Mouse (Mus musculus) intestine, embryonic 14.5 days (tissue): ENCODE measurements around the gene Ccdc13. TPM values are rescaled to one million over a fixed set of nuclear protein-coding genes. Genes with fewer than 3 reads are reported as not detected.

Source experiments
- ATAC-seq: fragments of 200-750 bp; cut with Nextera tagmentation; replicated peaks from 2 replicates; pipeline ENCODE4 v1.8.0; 2017; ENCODE audit warnings: low read depth, moderate number of reproducible peaks, moderate TSS enrichment, moderate library complexity; ENCODE audit not compliant: low FRiP score, low TSS enrichment
- DNase-seq: peaks from one replicate; pipeline ENCODE4 v3.0.0-alpha.2; 2018; ENCODE audit warnings: low spot score
- H3K27ac ChIP-seq: fragments of 300-500 bp; sonication (generic); 2 replicates; pipeline ENCODE4 v1.5.1; 2014; ENCODE audit warnings: low read depth, mild to moderate bottlenecking, control low read depth
- H3K27me3 ChIP-seq: fragments of 300-500 bp; sonication (generic); replicated peaks from 2 replicates; pipeline ENCODE4 v1.6.1; 2014; ENCODE audit warnings: low read length, control low read depth; ENCODE audit not compliant: control insufficient read depth, insufficient read depth
- H3K36me3 ChIP-seq: fragments of 300-500 bp; sonication (generic); 2 replicates; pipeline ENCODE4 v1.6.1; 2014; ENCODE audit warnings: low read length, control low read depth; ENCODE audit not compliant: control insufficient read depth, insufficient read depth
- H3K4me1 ChIP-seq: fragments of 300-500 bp; sonication (generic); replicated peaks from 2 replicates; pipeline ENCODE4 v1.6.1; 2014; ENCODE audit warnings: low read length, control low read depth, mixed read lengths; ENCODE audit not compliant: control insufficient read depth, insufficient read depth
- H3K4me2 ChIP-seq: fragments of 300-500 bp; sonication (generic); 2 replicates; pipeline ENCODE4 v1.6.1; 2014; ENCODE audit warnings: low read length
- H3K4me3 ChIP-seq: fragments of 300-500 bp; sonication (generic); 2 replicates; pipeline ENCODE4 v1.5.1; 2014; ENCODE audit warnings: low read depth, low read length, control low read depth, mixed read lengths
- H3K9ac ChIP-seq: fragments of 300-500 bp; sonication (generic); 2 replicates; pipeline ENCODE4 v1.6.1; 2014; ENCODE audit warnings: mild to moderate bottlenecking, low read length
- H3K9me3 ChIP-seq: fragments of 300-500 bp; sonication (generic); 2 replicates; pipeline ENCODE4 v1.6.1; 2016; ENCODE audit warnings: low read length, control low read depth; ENCODE audit not compliant: control insufficient read depth
- WGBS: fragments of 180-500 bp; shearing (Covaris S2); extraction: QIAGEN DNeasy Blood & Tissue Kit; methylation state at CpG from one replicate; pipeline ENCODE4 v1.1.7; 2014; 5-methylcytosine and 5-hydroxymethylcytosine counted together
- polyA plus RNA-seq: library from polyadenylated mRNA; unstranded; fragments of >200 nt; fragmentation: Nextera tagmentation; extraction: Ambion mirVana; gene quantifications from 2 replicates; pipeline ENCODE4 v1.2.1, GENCODE M21; 2014

The Ccdc13 gene
- polyA plus RNA-seq, 1 experiment from 2014 or later, result 1.9 TPM

GRCm38 (mm10) chr9:121778066-121778624, 61.1 kb downstream of the Ccdc13 start:
- peak; percentile 74 for DNase-seq
- peak; percentile 30; the same call in 1 of the 2 replicates for ATAC-seq
- no peak overlapping the region for H3K27ac ChIP-seq
- H3K9ac ChIP-seq, result 0 out of 2 replicates have a peak overlapping the region, but pooled peaks have one; percentile 13
- peak overlapping the region; percentile 65 for H3K4me2 ChIP-seq
- peaks cover 37% of the 10 kb centered on the region for H3K27me3 ChIP-seq
- 13% methylated on average over 54 of the region's 54 CpGs for WGBS
- peaks cover 9% of the 10 kb centered on the region; the same call in 1 of the 2 replicates for H3K4me1 ChIP-seq
- peak overlapping the region; percentile 23 for H3K4me3 ChIP-seq
- H3K9me3 ChIP-seq, result no peaks in the 10 kb centered on the region
- H3K36me3 ChIP-seq, result no peaks in the 10 kb centered on the region

GRCm38 (mm10) chr9:121777484-121778065, 61.7 kb downstream of the Ccdc13 start, which contains the start of gene Klhl40:
Gene Klhl40 (plus strand): TSS chr9:121777607.
- 18% methylated on average over 30 of the region's 30 CpGs for WGBS
- peaks cover 9% of the 10 kb centered on the region; the same call in 1 of the 2 replicates for H3K4me1 ChIP-seq
- H3K9ac ChIP-seq, result 0 out of 2 replicates have a peak within 1 kb of the TSS, but pooled peaks have one; percentile 13
- no peaks in the 10 kb centered on the region for H3K9me3 ChIP-seq
- H3K4me2 ChIP-seq, result peak within 1 kb of the TSS; percentile 65
- DNase-seq (no peak), ATAC-seq (peak; percentile 57; the same call in 1 of the 2 replicates)
- H3K27ac ChIP-seq, result no peak within 1 kb of the TSS
- H3K36me3 ChIP-seq, result no peaks in the 10 kb centered on the region
- peaks cover 37% of the 10 kb centered on the region for H3K27me3 ChIP-seq
- peak within 1 kb of the TSS; percentile 23 for H3K4me3 ChIP-seq

- H3K27me3 ChIP-seq, result peaks cover 37% of the 10 kb centered on the region
- ATAC-seq (no peak), DNase-seq (no peak)
- H3K4me2 ChIP-seq, result no peak overlapping the region
- no peak overlapping the region for H3K27ac ChIP-seq
- peaks cover 9% of the 10 kb centered on the region; the same call in 1 of the 2 replicates for H3K4me1 ChIP-seq
- no peaks in the 10 kb centered on the region for H3K9me3 ChIP-seq
- 80% methylated on average over 7 of the region's 7 CpGs for WGBS
- H3K9ac ChIP-seq, result no peak overlapping the region
- H3K4me3 ChIP-seq, result no peak overlapping the region
- no peaks in the 10 kb centered on the region for H3K36me3 ChIP-seq
These were observed 62.8 kb downstream of the Ccdc13 start for GRCm38 (mm10) chr9:121776511-121776910.

- Histone ChIP-seq H3K9me3 (no peaks in the 10 kb centered on the region), H3K4me1 (peaks cover 9% of the 10 kb centered on the region; the same call in 1 of the 2 replicates), H3K4me2 (no peak overlapping the region), H3K9ac (no peak overlapping the region), H3K27me3 (peaks cover 37% of the 10 kb centered on the region), H3K27ac (no peak overlapping the region), H3K4me3 (no peak overlapping the region), H3K36me3 (no peaks in the 10 kb centered on the region)
- ATAC-seq, result no peak
- DNase-seq, result no peak
- 82% methylated on average over 10 of the region's 10 CpGs for WGBS
These were observed 63.3 kb downstream of the Ccdc13 start for GRCm38 (mm10) chr9:121775951-121776350.

DNA sequence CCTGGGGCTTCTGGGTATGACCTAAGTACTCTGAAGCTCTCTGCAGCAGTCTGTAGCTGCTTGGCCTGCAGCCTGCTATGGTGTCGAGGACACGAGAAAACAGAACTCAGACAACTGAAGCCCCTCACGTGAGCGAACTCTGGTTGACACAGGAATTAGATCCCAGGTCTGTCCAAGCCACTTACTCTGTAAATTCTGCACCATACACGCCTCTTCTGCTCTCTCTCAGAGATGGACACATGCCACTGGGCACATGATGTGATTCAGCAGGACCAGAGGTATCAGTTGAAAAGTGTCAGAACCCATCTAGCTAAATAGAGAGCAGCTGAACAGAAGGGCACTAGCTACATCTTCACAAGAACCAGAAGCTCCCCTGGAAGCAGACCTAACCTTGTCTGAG, 66.8 kb downstream of the Ccdc13 start:
- Histone ChIP-seq H3K27ac (no peak overlapping the region), H3K9me3 (no peaks in the 10 kb centered on the region), H3K9ac (no peak overlapping the region), H3K4me3 (no peak overlapping the region), H3K36me3 (peaks cover 17% of the 10 kb centered on the region), H3K27me3 (peaks cover 19% of the 10 kb centered on the region), H3K4me2 (no peak overlapping the region), H3K4me1 (no peaks in the 10 kb centered on the region)
- 65% methylated on average over 5 of the region's 5 CpGs for WGBS
- ATAC-seq, result no peak
- DNase-seq, result no peak

DNA sequence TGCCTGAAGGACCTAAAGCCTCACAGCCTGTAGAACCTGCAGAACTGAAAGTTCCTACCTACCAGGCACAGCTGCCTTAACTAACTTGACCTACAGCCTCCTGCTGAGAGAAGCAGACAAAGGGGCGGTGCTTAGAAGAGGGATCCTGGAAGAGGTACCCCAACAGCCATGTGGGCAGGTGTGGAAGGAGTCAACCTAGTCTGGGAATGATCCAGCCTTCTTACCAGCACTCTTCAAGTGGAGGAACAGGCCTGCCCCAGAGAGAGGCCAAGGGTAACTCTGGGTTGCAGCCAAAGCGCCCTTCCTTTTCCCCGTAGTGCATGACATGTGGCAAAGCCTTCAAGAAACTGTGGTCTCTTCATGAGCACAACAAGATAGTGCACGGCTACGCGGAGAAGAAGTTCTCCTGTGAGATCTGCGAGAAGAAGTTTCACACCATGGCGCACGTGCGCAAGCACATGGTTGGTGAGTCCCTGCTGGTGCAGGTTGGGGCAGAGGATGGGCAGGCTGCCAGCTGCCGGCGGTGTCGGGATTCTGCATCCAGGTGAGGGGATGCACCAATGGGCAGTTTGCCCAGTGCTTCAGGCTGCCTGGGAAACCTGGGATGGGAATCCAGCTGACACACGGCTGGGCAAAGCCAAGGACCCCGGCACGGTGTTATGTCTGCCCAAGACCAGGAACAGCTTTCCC, 74.0 kb downstream of the Ccdc13 start:
- Histone ChIP-seq H3K9me3 (no peaks in the 10 kb centered on the region), H3K4me3 (no peak overlapping the region), H3K4me1 (peaks cover 18% of the 10 kb centered on the region), H3K36me3 (peaks cover 68% of the 10 kb centered on the region), H3K4me2 (no peak overlapping the region), H3K27ac (no peak overlapping the region), H3K27me3 (no peaks in the 10 kb centered on the region), H3K9ac (no peak overlapping the region)
- DNase-seq, result no peak
- ATAC-seq, result no peak
- 89% methylated on average over 16 of the region's 16 CpGs for WGBS

DNA sequence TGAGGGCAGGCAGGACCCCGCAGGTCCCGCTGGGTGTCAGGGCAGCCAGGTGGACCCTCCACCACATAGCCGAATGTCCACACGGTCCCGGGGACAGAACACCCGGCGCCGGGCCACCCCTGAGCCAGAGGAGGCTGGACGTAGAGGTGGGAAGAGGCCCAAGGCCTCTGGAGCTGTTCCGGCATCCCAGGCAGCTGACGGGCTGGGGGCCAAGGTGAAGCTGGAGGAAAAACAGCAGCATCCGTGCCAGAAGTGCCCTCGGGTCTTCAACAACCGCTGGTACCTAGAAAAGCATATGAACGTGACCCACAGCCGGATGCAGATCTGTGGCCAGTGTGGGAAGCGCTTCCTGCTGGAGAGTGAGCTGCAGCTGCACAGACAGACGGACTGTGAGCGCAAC, 75.5 kb downstream of the Ccdc13 start:
- ATAC-seq (no peak), DNase-seq (no peak)
- Histone ChIP-seq H3K27me3 (no peaks in the 10 kb centered on the region), H3K9me3 (no peaks in the 10 kb centered on the region), H3K4me3 (no peak overlapping the region), H3K4me1 (peaks cover 21% of the 10 kb centered on the region), H3K4me2 (no peak overlapping the region), H3K27ac (no peak overlapping the region), H3K9ac (no peak overlapping the region), H3K36me3 (peaks cover 64% of the 10 kb centered on the region)
- WGBS, result 91% methylated on average over 19 of the region's 19 CpGs

DNA sequence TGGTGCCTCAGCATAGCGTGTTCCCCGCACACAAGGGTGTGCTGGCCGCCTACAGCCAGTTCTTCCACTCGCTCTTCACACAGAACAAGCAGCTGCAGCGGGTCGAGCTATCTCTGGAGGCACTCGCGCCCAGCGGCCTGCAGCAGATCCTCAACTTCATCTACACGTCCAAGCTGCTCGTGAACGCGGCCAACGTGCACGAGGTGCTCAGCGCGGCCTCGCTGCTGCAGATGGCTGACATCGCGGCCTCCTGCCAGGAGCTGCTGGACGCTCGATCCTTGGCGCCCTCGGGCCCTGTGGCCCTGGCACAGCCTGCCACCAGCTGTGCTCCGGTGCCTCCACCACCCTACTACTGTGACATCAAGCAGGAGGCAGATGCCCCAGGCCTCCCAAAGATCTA, 76.5 kb downstream of the Ccdc13 start:
- no peak overlapping the region for H3K9ac ChIP-seq
- no peaks in the 10 kb centered on the region for H3K9me3 ChIP-seq
- no peak overlapping the region for H3K4me3 ChIP-seq
- H3K4me2 ChIP-seq, result no peak overlapping the region
- H3K36me3 ChIP-seq, result peaks cover 54% of the 10 kb centered on the region
- DNase-seq, result no peak
- 91% methylated on average over 25 of the region's 25 CpGs for WGBS
- H3K4me1 ChIP-seq, result peaks cover 26% of the 10 kb centered on the region
- ATAC-seq, result no peak
- no peak overlapping the region for H3K27ac ChIP-seq
- no peaks in the 10 kb centered on the region for H3K27me3 ChIP-seq
